Mouse (Mus musculus) intestine, postnatal 0 days (tissue): ENCODE results near the gene 4430402I18Rik. TPM values are rescaled to one million over a fixed set of nuclear protein-coding genes. Genes with fewer than 3 reads are reported as not detected.
A peak's percentile ranks its signal among the peaks of the same experiment; 100 is the strongest.

Source experiments
- ATAC-seq: fragments of 200-750 bp; cut with Nextera tagmentation; 2 replicates; pipeline ENCODE4 v1.8.0; 2017; ENCODE audit warnings: mild to moderate bottlenecking, moderate TSS enrichment, moderate library complexity
- H3K27ac ChIP-seq: fragments of 300-500 bp; sonication (generic); 2 replicates; pipeline ENCODE4 v1.5.1; 2014; ENCODE audit warnings: mild to moderate bottlenecking, low read depth, low read length, moderate library complexity
- H3K27me3 ChIP-seq: fragments of 300-500 bp; sonication (generic); replicated peaks from 2 replicates; pipeline ENCODE4 v1.6.1; 2014; ENCODE audit warnings: low read length, mixed read lengths; ENCODE audit not compliant: control insufficient read depth, insufficient read depth
- H3K36me3 ChIP-seq: fragments of 300-500 bp; sonication (generic); 2 replicates; pipeline ENCODE4 v1.6.1; 2014; ENCODE audit warnings: mild to moderate bottlenecking, moderate library complexity; ENCODE audit not compliant: control insufficient read depth, insufficient read depth
- H3K4me1 ChIP-seq: fragments of 300-500 bp; sonication (generic); replicated peaks from 2 replicates; pipeline ENCODE4 v1.6.1; 2014; ENCODE audit warnings: antibody characterized with exemption, low read length, mixed read lengths; ENCODE audit not compliant: control insufficient read depth, insufficient read depth
- H3K4me2 ChIP-seq: fragments of 300-500 bp; sonication (generic); replicated peaks from 2 replicates; pipeline ENCODE4 v1.6.1; 2014; ENCODE audit warnings: low read depth, mild to moderate bottlenecking, moderate library complexity
- H3K4me3 ChIP-seq: fragments of 300-500 bp; sonication (generic); 2 replicates; pipeline ENCODE4 v1.5.1; 2014; ENCODE audit warnings: low read depth, low read length
- H3K9ac ChIP-seq: fragments of 300-500 bp; sonication (generic); 2 replicates; pipeline ENCODE4 v1.6.1; 2014; ENCODE audit warnings: mild to moderate bottlenecking, low read depth, low read length
- H3K9me3 ChIP-seq: fragments of 300-500 bp; sonication (generic); 2 replicates; pipeline ENCODE4 v1.6.1; 2016; ENCODE audit warnings: mixed run types; ENCODE audit not compliant: control insufficient read depth
- CTCF ChIP-seq: sonication (generic); IDR thresholded peaks from 2 replicates; pipeline ENCODE4 v1.5.1; 2016; ENCODE audit warnings: low read depth, mild to moderate bottlenecking, control low read depth, antibody characterized with exemption, moderate library complexity
- WGBS: fragments of 180-500 bp; shearing (Covaris S2); extraction: QIAGEN DNeasy Blood & Tissue Kit; methylation state at CpG from one replicate; pipeline ENCODE4 v1.1.7; 2014; 5-methylcytosine and 5-hydroxymethylcytosine counted together
- polyA plus RNA-seq: library from polyadenylated mRNA; unstranded; fragments of >200 nt; fragmentation: Nextera tagmentation; extraction: Ambion mirVana; gene quantifications from 2 replicates; pipeline ENCODE4 v1.2.1, GENCODE M21; 2015

4430402I18Rik gene
- polyA plus RNA-seq, 1 experiment from 2014 or later = 3.8 TPM

- Histone ChIP-seq H3K4me2 (peak overlapping the region; percentile 93), H3K4me1 (no peaks in the 10 kb centered on the region), H3K9ac (no peak overlapping the region), H3K36me3 (no peaks in the 10 kb centered on the region), H3K4me3 (no peak overlapping the region), H3K9me3 (no peaks in the 10 kb centered on the region), H3K27ac (no peak overlapping the region), H3K27me3 (no peaks in the 10 kb centered on the region)
- TF ChIP-seq CTCF = no peak
- ATAC-seq = no peak
- WGBS = 60% methylated on average over 3 of the region's 3 CpGs
Observed at GRCm38 (mm10) chr19:28963113-28963512, 4.5 kb downstream of the 4430402I18Rik start.

- no peaks in the 10 kb centered on the region for H3K27me3 ChIP-seq
- no peak overlapping the region for H3K4me2 ChIP-seq
- H3K4me3 ChIP-seq = no peak overlapping the region
- no peak for ATAC-seq
- no peaks in the 10 kb centered on the region for H3K36me3 ChIP-seq
- 85% methylated on average over 5 of the region's 5 CpGs for WGBS
- H3K9ac ChIP-seq = no peak overlapping the region
- H3K27ac ChIP-seq = no peak overlapping the region
- H3K4me1 ChIP-seq = no peaks in the 10 kb centered on the region
- 0 out of 2 replicates have a peak, but pooled peaks cover 3% of the 10 kb centered on the region for H3K9me3 ChIP-seq
- TF ChIP-seq CTCF = no peak
Observed at GRCm38 (mm10) chr19:28951251-28951650, 16.3 kb downstream of the 4430402I18Rik start.

DNA sequence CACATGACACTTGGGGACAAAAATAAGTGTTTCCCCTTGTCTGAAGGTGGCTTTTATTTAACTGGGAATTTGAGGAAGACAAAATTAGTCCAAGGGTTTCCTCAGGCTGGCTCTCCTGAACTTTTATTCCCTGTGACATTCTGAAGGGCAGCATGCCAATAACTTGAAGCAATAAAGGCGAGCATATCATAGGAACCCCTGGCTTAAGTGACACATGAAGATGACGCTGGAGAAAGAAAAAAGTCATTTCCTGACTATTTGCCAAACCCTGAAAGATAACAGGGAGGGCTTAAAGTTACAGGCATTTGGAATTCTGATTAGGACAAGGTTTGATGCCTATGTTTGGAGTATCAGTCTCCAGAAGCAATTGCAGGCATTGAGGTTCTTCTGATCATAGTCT lies 20.3 kb downstream of the 4430402I18Rik start:
- no peak for ATAC-seq
- 24% methylated on average over 2 of the region's 2 CpGs for WGBS
- Histone ChIP-seq H3K9ac (no peak overlapping the region), H3K4me1 (no peaks in the 10 kb centered on the region), H3K27ac (no peak overlapping the region), H3K9me3 (0 out of 2 replicates have a peak, but pooled peaks cover 3% of the 10 kb centered on the region), H3K27me3 (no peaks in the 10 kb centered on the region), H3K4me3 (no peak overlapping the region), H3K4me2 (no peak overlapping the region), H3K36me3 (no peaks in the 10 kb centered on the region)
- no peak for TF ChIP-seq CTCF

- H3K9ac ChIP-seq = no peak overlapping the region
- no peaks in the 10 kb centered on the region for H3K36me3 ChIP-seq
- 0 out of 2 replicates have a peak, but pooled peaks cover 3% of the 10 kb centered on the region for H3K9me3 ChIP-seq
- no peak overlapping the region for H3K4me2 ChIP-seq
- no peak for TF ChIP-seq CTCF
- H3K27ac ChIP-seq = no peak overlapping the region
- no peak for ATAC-seq
- H3K4me3 ChIP-seq = no peak overlapping the region
- no peaks in the 10 kb centered on the region for H3K27me3 ChIP-seq
- no peaks in the 10 kb centered on the region for H3K4me1 ChIP-seq
- WGBS = 43% methylated on average over 4 of the region's 4 CpGs
Observed at GRCm38 (mm10) chr19:28946782-28947181, 20.8 kb downstream of the 4430402I18Rik start.

DNA sequence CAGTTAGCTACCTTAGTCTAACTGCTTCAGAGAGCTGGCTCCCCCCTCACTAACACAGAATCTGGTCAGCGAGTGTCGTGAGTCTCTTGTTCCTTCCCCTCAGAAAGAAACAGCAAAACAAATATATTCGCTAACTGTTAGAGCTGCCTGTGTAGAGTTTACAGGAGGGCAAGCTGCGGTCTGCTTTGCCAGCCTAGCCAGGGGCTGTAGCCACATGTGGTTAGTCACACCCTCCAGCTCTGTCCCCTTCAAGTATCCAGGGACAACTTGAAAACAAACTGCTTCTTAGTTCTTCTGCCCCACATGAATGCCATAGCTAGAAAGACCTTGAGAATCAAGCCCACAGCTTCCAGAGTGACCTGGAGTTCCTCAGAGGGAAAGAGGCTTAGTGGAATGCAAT lies 26.3 kb downstream of the 4430402I18Rik start:
- no peaks in the 10 kb centered on the region for H3K9me3 ChIP-seq
- H3K27me3 ChIP-seq = no peaks in the 10 kb centered on the region; the same call in 1 of the 2 replicates
- no peaks in the 10 kb centered on the region for H3K36me3 ChIP-seq
- no peak overlapping the region for H3K4me3 ChIP-seq
- no peak for ATAC-seq
- H3K27ac ChIP-seq = no peak overlapping the region
- H3K4me1 ChIP-seq = no peaks in the 10 kb centered on the region
- H3K9ac ChIP-seq = no peak overlapping the region
- 68% methylated on average over 4 of the region's 4 CpGs for WGBS
- H3K4me2 ChIP-seq = no peak overlapping the region
- TF ChIP-seq CTCF = no peak

- Histone ChIP-seq H3K27me3 (no peaks in the 10 kb centered on the region; the same call in 1 of the 2 replicates), H3K4me2 (no peak overlapping the region), H3K9ac (no peak overlapping the region), H3K9me3 (no peaks in the 10 kb centered on the region), H3K4me1 (no peaks in the 10 kb centered on the region), H3K4me3 (no peak overlapping the region), H3K27ac (no peak overlapping the region), H3K36me3 (no peaks in the 10 kb centered on the region)
- 70% methylated on average over 9 of the region's 9 CpGs for WGBS
- no peak for TF ChIP-seq CTCF
- ATAC-seq = no peak
Observed at GRCm38 (mm10) chr19:28940135-28940874, 27.3 kb downstream of the 4430402I18Rik start.
